ENCODE assay signal across 16 mouse cellular contexts in the genomic region with DNA sequence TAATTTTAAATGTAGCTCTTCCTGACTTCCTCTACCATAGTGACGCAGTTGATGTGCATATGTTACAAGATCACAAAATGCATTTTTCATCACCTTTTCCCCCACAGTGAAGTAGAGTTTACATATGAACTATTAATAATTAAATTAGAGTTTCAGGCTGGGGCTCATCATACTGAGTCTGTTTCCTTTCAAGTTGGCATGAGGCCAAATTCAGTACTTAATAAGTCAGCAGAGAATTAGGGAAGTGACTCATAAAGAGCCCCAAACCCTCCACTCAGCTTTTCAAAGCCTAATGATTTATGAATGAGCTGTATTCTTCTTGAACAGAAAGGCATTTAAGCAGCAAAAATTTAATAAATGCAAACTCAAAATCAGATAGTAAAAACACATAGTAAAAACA.
DNase-seq lines count a peak whose midpoint lies in the region; ATAC-seq and TF ChIP-seq lines count a peak whose summit lies in the region.
"Had no signal": no experiment of that assay in that cellular context is flagged by ENCODE, and none has a peak within 500 bp of the region (broad histone marks: within the 10 kb centered on the region; RNA-seq: fewer than 3 reads in every experiment).

No protein-coding gene starts in this region.

- no peak for TF ChIP-seq EP300 in MEL (IDR thresholded peaks at IDR 0.05; ENCODE audit: low read depth in 1 of 2, low read length in 2 of 2)

- no peak for TF ChIP-seq POLR2A in MEL (IDR thresholded peaks at IDR 0.05; ENCODE audit: control insufficient read depth in 1 of 2, insufficient read depth in 1 of 2, low read depth in 1 of 2, low read length in 2 of 2, poor library complexity in 1 of 2)

- TF ChIP-seq RAD21 in MEL (IDR thresholded peaks at IDR 0.05; ENCODE audit: low read depth, low read length), result no peak

- H3K36me3 ChIP-seq in forebrain, embryonic 14.5 days (ENCODE audit: control insufficient read depth, insufficient read depth, low read length), result no peaks in the 10 kb centered on the region
- no peaks in the 10 kb centered on the region for H3K36me3 ChIP-seq in forebrain, embryonic 10.5 days (replicated peaks)
- H3K36me3 ChIP-seq in limb, embryonic 12.5 days, result no peaks in the 10 kb centered on the region
- no peaks in the 10 kb centered on the region for H3K36me3 ChIP-seq in limb, embryonic 10.5 days
- peaks cover 0 to 2% of the 10 kb centered on the region in 2 experiments; a peak in 1 of 4 replicates for H3K36me3 ChIP-seq in MEL (ENCODE audit: control insufficient read depth in 1 of 2, insufficient read depth in 2 of 2, low read length in 2 of 2)
- H3K36me3 ChIP-seq: G1E; limb, embryonic 15.5 days had no signal

- H3K4me3 ChIP-seq in forebrain, embryonic 14.5 days (ENCODE audit: low read depth, low read length), result no peak overlapping the region
- H3K4me3 ChIP-seq in forebrain, embryonic 10.5 days, result no peak overlapping the region
- no peak overlapping the region for H3K4me3 ChIP-seq in limb, embryonic 12.5 days (replicated peaks)
- no peak overlapping the region for H3K4me3 ChIP-seq in limb, embryonic 10.5 days
- no peak overlapping the region for H3K4me3 ChIP-seq in MEL (ENCODE audit: control insufficient read depth in 1 of 2, insufficient read depth in 1 of 2, low read depth in 2 of 2, low read length in 2 of 2)
- H3K4me3 ChIP-seq: gastrocnemius, adult 2 months; limb, embryonic 15.5 days had no signal

- no peak overlapping the region for H3K9ac ChIP-seq in forebrain, embryonic 14.5 days (ENCODE audit: low read length)
- no peak overlapping the region for H3K9ac ChIP-seq in limb, embryonic 12.5 days (replicated peaks)
- no peak overlapping the region for H3K9ac ChIP-seq in MEL (ENCODE audit: control insufficient read depth, low read depth, low read length, poor library complexity, severe bottlenecking)
- H3K9ac ChIP-seq: limb, embryonic 15.5 days had no signal

- no peak for TF ChIP-seq CTCF in MEL (IDR thresholded peaks at IDR 0.05 in 2 of 3, conservative IDR thresholded peaks at IDR 0.05 in 1 of 3; ENCODE audit: control insufficient read depth in 1 of 3, insufficient read depth in 1 of 3, low read depth in 2 of 3, low read length in 3 of 3, poor library complexity in 1 of 3, severe bottlenecking in 1 of 3)

- no peaks in the 10 kb centered on the region for H3K4me1 ChIP-seq in forebrain, embryonic 14.5 days (ENCODE audit: control insufficient read depth, insufficient read depth, low read length)
- H3K4me1 ChIP-seq in forebrain, embryonic 10.5 days, result no peaks in the 10 kb centered on the region
- H3K4me1 ChIP-seq in limb, embryonic 12.5 days (replicated peaks), result 0 out of 2 replicates have a peak, but pooled peaks cover 2% of the 10 kb centered on the region
- H3K4me1 ChIP-seq in limb, embryonic 10.5 days, result no peaks in the 10 kb centered on the region
- H3K4me1 ChIP-seq in MEL (ENCODE audit: control insufficient read depth in 1 of 2, insufficient read depth in 2 of 2, low read length in 2 of 2), result 0 out of 4 replicates have a peak, but pooled peaks cover 0 to 2% of the 10 kb centered on the region in 2 experiments
- H3K4me1 ChIP-seq: limb, embryonic 15.5 days had no signal

- 72% methylated on average over 1 of the region's 1 CpGs for WGBS in forebrain, embryonic 14.5 days
- 86% methylated on average over 1 of the region's 1 CpGs for WGBS in forebrain, embryonic 10.5 days
- WGBS in limb, embryonic 12.5 days, result 62% methylated on average over 1 of the region's 1 CpGs
- WGBS in limb, embryonic 10.5 days, result 87% methylated on average over 1 of the region's 1 CpGs

- DNase-seq in forebrain, embryonic 14.5 days (ENCODE audit: low spot score), result peak; percentile 55
- no peak for DNase-seq in forebrain, embryonic 10.5 days (ENCODE audit: extremely low spot score, low spot score)
- DNase-seq in limb, embryonic 10.5 days (ENCODE audit: low spot score), result no peak
- peak; percentile 74 for DNase-seq in MEL (ENCODE audit: low read depth, low spot score)
- peak; percentile 6 for DNase-seq in mesoderm, embryonic 11.5 days (ENCODE audit: low read depth, low spot score)
- DNase-seq in urinary bladder, postnatal 4 days (ENCODE audit: low spot score in 2 of 2), result no peak
- no peak for DNase-seq in layer of hippocampus, adult 9-10 months (ENCODE audit: low spot score)
- DNase-seq: cerebellum, adult 2 months; gastrocnemius, adult 2 months; heart, postnatal 14 days; lung, adult 18-20 months; right cerebral cortex, adult 18-20 months had no signal

- no peak overlapping the region for H3K27ac ChIP-seq in forebrain, embryonic 14.5 days (ENCODE audit: low read depth, low read length)
- no peak overlapping the region for H3K27ac ChIP-seq in forebrain, embryonic 10.5 days
- no peak overlapping the region for H3K27ac ChIP-seq in limb, embryonic 12.5 days
- no peak overlapping the region for H3K27ac ChIP-seq in limb, embryonic 10.5 days
- no peak overlapping the region for H3K27ac ChIP-seq in MEL (ENCODE audit: control insufficient read depth, low read depth, low read length)
- H3K27ac ChIP-seq: gastrocnemius, adult 2 months; limb, embryonic 15.5 days had no signal

- no peak overlapping the region for H3K4me2 ChIP-seq in forebrain, embryonic 14.5 days (ENCODE audit: low read length)
- no peak overlapping the region for H3K4me2 ChIP-seq in limb, embryonic 12.5 days
- H3K4me2 ChIP-seq: limb, embryonic 15.5 days had no signal

- no peaks in the 10 kb centered on the region for H3K27me3 ChIP-seq in forebrain, embryonic 14.5 days (replicated peaks; ENCODE audit: control insufficient read depth, insufficient read depth, low read length)
- H3K27me3 ChIP-seq in forebrain, embryonic 10.5 days (ENCODE audit: poor library complexity, severe bottlenecking), result no peaks in the 10 kb centered on the region
- no peaks in the 10 kb centered on the region for H3K27me3 ChIP-seq in limb, embryonic 12.5 days
- no peaks in the 10 kb centered on the region for H3K27me3 ChIP-seq in limb, embryonic 10.5 days (ENCODE audit: low read depth, poor library complexity, severe bottlenecking)
- no peaks in the 10 kb centered on the region for H3K27me3 ChIP-seq in MEL (ENCODE audit: control insufficient read depth in 1 of 2, insufficient read depth in 2 of 2, low read length in 2 of 2)
- H3K27me3 ChIP-seq: limb, embryonic 15.5 days had no signal

- H3K79me2 ChIP-seq in MEL (ENCODE audit: control insufficient read depth, insufficient read depth, low read length, poor library complexity), result no peaks in the 10 kb centered on the region

- 0 out of 2 replicates have a peak, but pooled peaks have one; percentile 44 for ATAC-seq in forebrain, embryonic 14.5 days
- ATAC-seq in limb, embryonic 12.5 days (ENCODE audit: insufficient number of reproducible peaks, insufficient read depth, low FRiP score, low TSS enrichment, low read depth), result peak; percentile 71; the same call in 1 of the 2 replicates
- ATAC-seq: activated CD4-positive, CD25-positive, alpha-beta regulatory T cell, adult 4 months had no signal

- H3K9me3 ChIP-seq in forebrain, embryonic 14.5 days (replicated peaks; ENCODE audit: control insufficient read depth, low read length), result no peaks in the 10 kb centered on the region
- no peaks in the 10 kb centered on the region for H3K9me3 ChIP-seq in forebrain, embryonic 10.5 days
- no peaks in the 10 kb centered on the region for H3K9me3 ChIP-seq in limb, embryonic 12.5 days
- H3K9me3 ChIP-seq in limb, embryonic 10.5 days (replicated peaks), result no peaks in the 10 kb centered on the region
- H3K9me3 ChIP-seq in MEL (replicated peaks; ENCODE audit: insufficient read depth, low read length), result no peaks in the 10 kb centered on the region
- H3K9me3 ChIP-seq: G1E; limb, embryonic 15.5 days had no signal

TF ChIP-seq in MEL, 35 proteins besides CTCF, POLR2A, EP300 and RAD21:
- TF ChIP-seq BHLHE40 (IDR thresholded peaks at IDR 0.05; ENCODE audit: borderline replicate concordance, low read depth, low read length) (no peak), UBTF (IDR thresholded peaks at IDR 0.05; ENCODE audit: borderline replicate concordance, insufficient read depth, low read depth, low read length) (no peak), JUND (IDR thresholded peaks at IDR 0.05; ENCODE audit: low read depth, low read length) (no peak), ZNF384 (IDR thresholded peaks at IDR 0.05; ENCODE audit: low read depth, low read length) (no peak)

Comparison
In these comparisons a context has a peak if more than half of its experiments do, and no peak if none do; other contexts are left out.
1. DNase-seq: peak in forebrain, embryonic 14.5 days (single experiment), MEL (single experiment) and mesoderm, embryonic 11.5 days (single experiment); none in forebrain, embryonic 10.5 days (single experiment), limb, embryonic 10.5 days (single experiment), urinary bladder, postnatal 4 days (0 of 2) and layer of hippocampus, adult 9-10 months (single experiment).